Mouse (Mus musculus): ENCODE measurements around the gene St6galnac3. TPM values are rescaled to one million over a fixed set of nuclear protein-coding genes. Genes with fewer than 3 reads are reported as not detected.

The St6galnac3 gene
- total and polyA plus RNA-seq, 2 experiments from 2014 or later = 7.3 to 9.9 TPM

DNA sequence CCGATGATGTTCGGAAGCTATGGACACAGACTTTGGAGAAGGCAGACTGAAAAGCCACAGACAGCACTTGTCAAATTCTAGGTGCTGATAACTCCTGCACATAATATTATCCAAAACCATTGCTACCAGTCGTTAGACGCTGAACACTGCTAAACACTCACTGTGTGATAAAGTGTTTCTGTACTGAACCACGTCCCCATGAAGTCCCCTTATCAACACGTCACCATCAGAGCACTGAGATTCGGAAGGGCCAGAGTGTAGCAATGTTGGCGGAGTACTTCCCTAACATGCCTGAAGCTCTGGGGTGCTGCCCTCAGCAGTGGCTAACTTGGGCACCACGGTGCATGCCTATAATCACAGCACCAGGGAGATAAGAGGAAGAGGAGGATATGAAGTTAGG lies 43.3 kb downstream of the St6galnac3 start:
- Histone ChIP-seq H3K27ac (no peak overlapping the region), H3K9me3 (ENCODE audit: low read length) (no peaks in the 10 kb centered on the region), H3K27me3 (ENCODE audit: insufficient read depth, low read length) (no peaks in the 10 kb centered on the region), H3K4me3 (ENCODE audit: low read length) (no peak overlapping the region), H3K4me2 (ENCODE audit: low read depth, low read length) (no peak overlapping the region), H3K36me3 (ENCODE audit: insufficient read depth, low read length) (no peaks in the 10 kb centered on the region), H3K4me1 (ENCODE audit: insufficient read depth, low read length) (no peaks in the 10 kb centered on the region), H3K9ac (replicated peaks; ENCODE audit: low read length) (no peak overlapping the region)
- ATAC-seq (no peak), DNase-seq (ENCODE audit: low spot score) (no peak)
- no peak for TF ChIP-seq CTCF (IDR thresholded peaks at IDR 0.05; ENCODE audit: low read depth)
- WGBS = 89% methylated on average over 9 of the region's 9 CpGs

DNA sequence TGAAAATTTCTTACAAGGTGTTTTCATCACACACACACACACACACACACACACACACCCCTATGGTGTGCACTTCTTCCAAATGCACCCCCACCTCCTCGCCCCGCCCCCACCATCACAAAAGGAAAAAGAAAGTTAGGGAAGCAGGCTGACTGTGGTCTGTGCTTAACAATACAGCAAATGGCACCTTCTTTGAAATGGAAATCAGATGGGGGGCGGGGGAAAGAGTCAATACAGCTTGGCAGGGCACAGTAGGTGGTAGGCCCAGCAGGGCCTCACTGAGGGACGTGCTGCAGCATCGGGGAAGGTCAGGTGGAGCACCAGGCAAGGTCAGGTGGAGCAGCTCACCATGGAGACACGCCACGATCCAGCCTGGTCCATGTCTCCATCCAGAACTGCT lies 49.1 kb downstream of the St6galnac3 start:
- DNase-seq (ENCODE audit: low spot score) (no peak), ATAC-seq (no peak)
- no peak overlapping the region for H3K4me3 ChIP-seq (ENCODE audit: low read length)
- WGBS = 10% methylated on average over 7 of the region's 7 CpGs
- no peak for TF ChIP-seq CTCF (IDR thresholded peaks at IDR 0.05; ENCODE audit: low read depth)
- no peaks in the 10 kb centered on the region for H3K36me3 ChIP-seq (ENCODE audit: insufficient read depth, low read length)
- no peaks in the 10 kb centered on the region for H3K9me3 ChIP-seq (ENCODE audit: low read length)
- no peak overlapping the region for H3K9ac ChIP-seq (replicated peaks; ENCODE audit: low read length)
- H3K27ac ChIP-seq = no peak overlapping the region
- 0 out of 2 replicates have a peak, but pooled peaks cover 3% of the 10 kb centered on the region for H3K4me1 ChIP-seq (ENCODE audit: insufficient read depth, low read length)
- no peak overlapping the region for H3K4me2 ChIP-seq (ENCODE audit: low read depth, low read length)
- no peaks in the 10 kb centered on the region for H3K27me3 ChIP-seq (ENCODE audit: insufficient read depth, low read length)

DNA sequence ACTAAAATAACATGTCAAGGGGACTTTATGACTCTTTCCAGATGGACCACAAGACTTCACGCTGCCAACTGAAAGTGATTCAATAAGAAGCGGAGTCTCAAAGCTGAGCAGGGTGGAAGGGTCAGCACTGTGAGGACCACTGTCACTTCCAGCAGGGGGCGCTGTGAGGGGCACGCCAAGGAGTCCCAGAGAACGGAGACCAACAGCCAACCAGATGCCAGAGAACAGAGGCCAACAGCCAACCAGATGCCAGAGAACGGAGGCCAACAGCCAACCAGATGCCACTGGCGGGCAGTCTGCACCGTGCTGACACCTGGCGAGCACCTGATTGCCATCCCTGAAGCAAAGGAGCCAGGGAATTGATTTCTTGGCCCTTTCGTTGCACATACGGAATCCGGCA lies 49.9 kb downstream of the St6galnac3 start:
- peak; percentile 68 for ATAC-seq
- Histone ChIP-seq H3K27ac (no peak overlapping the region), H3K4me3 (ENCODE audit: low read length) (no peak overlapping the region), H3K9ac (replicated peaks; ENCODE audit: low read length) (no peak overlapping the region), H3K4me2 (ENCODE audit: low read depth, low read length) (no peak overlapping the region), H3K9me3 (ENCODE audit: low read length) (no peaks in the 10 kb centered on the region), H3K4me1 (ENCODE audit: insufficient read depth, low read length) (0 out of 2 replicates have a peak, but pooled peaks cover 3% of the 10 kb centered on the region), H3K36me3 (ENCODE audit: insufficient read depth, low read length) (no peaks in the 10 kb centered on the region), H3K27me3 (ENCODE audit: insufficient read depth, low read length) (no peaks in the 10 kb centered on the region)
- peak; percentile 73 for TF ChIP-seq CTCF (IDR thresholded peaks at IDR 0.05; ENCODE audit: low read depth)
- 27% methylated on average over 12 of the region's 12 CpGs for WGBS
- peak; percentile 66 for DNase-seq (ENCODE audit: low spot score)

DNA sequence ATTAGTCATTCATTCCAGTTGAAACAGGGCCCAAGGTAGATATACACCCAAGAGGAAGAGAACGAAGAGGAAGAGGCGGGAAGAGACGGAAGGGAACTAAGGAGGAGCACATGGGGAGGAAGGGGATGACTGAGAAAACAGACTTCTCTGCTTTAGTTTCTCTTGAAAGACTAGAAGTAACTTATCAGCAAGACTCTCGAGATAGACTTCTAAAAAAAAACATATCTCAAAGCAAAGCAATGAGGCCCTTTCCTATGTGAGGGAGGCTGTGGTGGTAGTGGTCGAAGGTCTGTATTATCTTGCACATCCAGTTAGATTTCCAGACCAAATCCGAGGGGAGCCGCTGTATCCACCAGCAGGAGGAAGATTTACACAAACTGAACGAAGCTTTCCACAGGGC lies 50.6 kb downstream of the St6galnac3 start:
- H3K27ac ChIP-seq = no peak overlapping the region
- 0 out of 2 replicates have a peak, but pooled peaks cover 3% of the 10 kb centered on the region for H3K4me1 ChIP-seq (ENCODE audit: insufficient read depth, low read length)
- DNase-seq (ENCODE audit: low spot score) (no peak), ATAC-seq (no peak)
- no peak overlapping the region for H3K4me3 ChIP-seq (ENCODE audit: low read length)
- H3K27me3 ChIP-seq (ENCODE audit: insufficient read depth, low read length) = no peaks in the 10 kb centered on the region
- no peak overlapping the region for H3K4me2 ChIP-seq (ENCODE audit: low read depth, low read length)
- H3K9ac ChIP-seq (replicated peaks; ENCODE audit: low read length) = no peak overlapping the region
- WGBS = 88% methylated on average over 8 of the region's 8 CpGs
- no peak for TF ChIP-seq CTCF (IDR thresholded peaks at IDR 0.05; ENCODE audit: low read depth)
- no peaks in the 10 kb centered on the region for H3K9me3 ChIP-seq (ENCODE audit: low read length)
- H3K36me3 ChIP-seq (ENCODE audit: insufficient read depth, low read length) = no peaks in the 10 kb centered on the region

DNA sequence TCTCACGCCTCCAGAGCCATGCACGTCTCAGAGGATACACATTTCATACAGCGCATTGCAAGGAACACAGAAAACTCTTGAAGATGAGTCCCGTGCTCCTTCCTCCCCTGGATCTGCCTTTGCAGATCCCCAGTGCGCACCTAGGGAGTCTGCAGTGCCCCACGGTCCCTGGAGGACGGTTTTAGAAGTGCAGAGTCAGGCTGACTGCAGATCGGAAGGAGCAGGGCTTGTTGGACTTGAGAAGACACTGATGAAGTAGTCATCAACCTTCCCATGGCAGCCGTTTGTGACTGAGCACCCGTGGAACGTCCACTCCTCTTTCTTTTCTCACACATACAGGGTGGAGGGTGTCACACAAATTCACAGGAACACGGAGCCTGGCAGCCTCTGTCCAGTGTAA lies 51.5 kb downstream of the St6galnac3 start:
- no peak overlapping the region for H3K27ac ChIP-seq
- H3K4me3 ChIP-seq (ENCODE audit: low read length) = no peak overlapping the region
- WGBS = 82% methylated on average over 12 of the region's 12 CpGs
- DNase-seq (ENCODE audit: low spot score) = no peak
- ATAC-seq = no peak
- TF ChIP-seq CTCF (IDR thresholded peaks at IDR 0.05; ENCODE audit: low read depth) = 0 out of 2 replicates have a peak, but pooled peaks have one; percentile 3
- no peaks in the 10 kb centered on the region for H3K36me3 ChIP-seq (ENCODE audit: insufficient read depth, low read length)
- H3K4me2 ChIP-seq (ENCODE audit: low read depth, low read length) = no peak overlapping the region
- H3K4me1 ChIP-seq (ENCODE audit: insufficient read depth, low read length) = 0 out of 2 replicates have a peak, but pooled peaks cover 3% of the 10 kb centered on the region
- H3K9me3 ChIP-seq (ENCODE audit: low read length) = no peaks in the 10 kb centered on the region
- no peaks in the 10 kb centered on the region for H3K27me3 ChIP-seq (ENCODE audit: insufficient read depth, low read length)
- H3K9ac ChIP-seq (replicated peaks; ENCODE audit: low read length) = no peak overlapping the region

DNA sequence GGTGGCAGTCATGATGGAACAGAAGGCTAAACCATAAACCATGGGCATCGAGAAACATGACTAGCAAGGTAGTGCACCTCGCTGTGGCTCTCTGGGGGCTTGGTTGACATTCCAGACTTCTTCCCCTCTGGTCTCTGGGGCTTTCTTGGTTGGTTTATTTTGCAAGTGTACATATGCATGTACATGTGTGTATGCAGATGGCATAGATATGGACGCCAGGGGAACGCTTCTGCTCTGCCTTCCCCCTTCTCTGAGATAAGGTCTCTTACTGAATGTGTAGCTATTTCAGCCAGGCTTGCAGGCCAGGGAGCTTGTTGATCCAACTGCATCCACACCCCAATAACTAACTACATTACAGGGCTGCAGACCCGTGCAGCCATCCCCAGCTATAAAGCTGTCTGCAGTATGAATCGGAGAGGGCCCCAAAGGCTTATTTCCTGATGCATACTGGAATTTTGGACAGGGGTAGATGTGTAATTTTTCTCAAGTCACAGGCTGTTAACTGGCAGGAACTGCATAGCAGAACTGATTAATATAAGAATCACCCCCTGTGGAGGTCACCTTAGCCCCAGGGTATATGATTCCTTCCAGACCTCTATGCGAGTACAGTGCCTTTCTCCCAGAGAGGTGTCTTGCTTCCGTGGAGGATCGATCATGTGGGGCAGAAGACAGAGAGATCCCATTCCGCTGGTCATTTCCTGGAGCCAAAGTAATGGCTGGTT lies 53.9 kb downstream of the St6galnac3 start:
- Histone ChIP-seq H3K9me3 (ENCODE audit: low read length) (no peaks in the 10 kb centered on the region), H3K27ac (no peak overlapping the region)

More for the DNA sequence above, 53.9 kb downstream of the St6galnac3 start:
- Histone ChIP-seq H3K9ac (replicated peaks; ENCODE audit: low read length) (no peak overlapping the region), H3K27me3 (ENCODE audit: insufficient read depth, low read length) (no peaks in the 10 kb centered on the region), H3K4me3 (ENCODE audit: low read length) (no peak overlapping the region), H3K4me1 (ENCODE audit: insufficient read depth, low read length) (0 out of 2 replicates have a peak, but pooled peaks cover 3% of the 10 kb centered on the region), H3K4me2 (ENCODE audit: low read depth, low read length) (no peak overlapping the region), H3K36me3 (ENCODE audit: insufficient read depth, low read length) (no peaks in the 10 kb centered on the region)
- no peak for TF ChIP-seq CTCF (IDR thresholded peaks at IDR 0.05; ENCODE audit: low read depth)
- WGBS = 88% methylated on average over 10 of the region's 10 CpGs
- no peak for DNase-seq (ENCODE audit: low spot score)
- ATAC-seq = no peak
